Mouse (Mus musculus): ENCODE measurements around the gene Tmod1.

Tmod1 gene

DNA sequence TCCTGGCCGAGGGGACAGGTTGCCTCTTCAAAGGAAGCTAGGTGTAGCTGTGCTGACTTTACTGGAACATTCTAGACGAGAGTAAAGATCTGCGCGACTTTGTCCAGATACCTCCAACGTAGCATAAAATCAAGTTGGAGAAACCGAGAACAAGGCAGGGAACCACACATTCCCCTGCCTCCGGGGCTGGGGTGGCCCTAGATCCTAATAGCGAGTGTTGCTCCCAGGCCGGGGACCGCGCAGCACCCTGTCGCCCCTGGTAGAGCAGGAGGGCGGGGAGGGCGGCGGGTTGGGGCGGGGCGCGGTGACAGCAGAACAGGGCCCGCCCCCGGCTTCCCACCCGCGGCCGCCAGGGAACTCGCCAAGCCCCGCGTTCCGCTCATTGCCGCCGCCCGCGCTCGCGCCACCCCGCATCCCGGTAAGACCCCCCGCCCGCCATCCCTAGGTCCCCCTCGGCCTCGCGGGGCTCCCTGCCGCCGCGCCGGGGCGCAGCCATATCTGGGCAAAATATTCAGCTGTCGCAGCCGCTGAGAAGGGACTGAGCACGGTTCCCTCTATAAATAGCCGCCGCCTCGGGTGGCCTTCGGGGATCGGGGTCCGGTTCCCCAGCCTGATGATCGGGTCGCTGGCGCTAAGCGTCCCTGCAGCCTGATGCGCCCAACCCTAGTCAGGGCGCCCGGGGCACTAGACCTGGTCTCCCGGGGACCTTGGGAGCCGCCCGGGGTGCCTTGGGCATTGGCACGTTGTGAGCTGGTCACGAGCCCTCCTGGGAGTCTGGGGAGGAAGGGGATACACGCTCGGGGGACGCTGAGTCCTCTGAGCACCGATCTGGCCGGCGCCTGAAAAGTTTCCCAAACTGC, at the start of gene Tmod1:
TSS of gene Tmod1 (plus strand) at position 44 of the 860 bp plus-strand sequence.
- peak; percentile 77 for DNase-seq

DNA sequence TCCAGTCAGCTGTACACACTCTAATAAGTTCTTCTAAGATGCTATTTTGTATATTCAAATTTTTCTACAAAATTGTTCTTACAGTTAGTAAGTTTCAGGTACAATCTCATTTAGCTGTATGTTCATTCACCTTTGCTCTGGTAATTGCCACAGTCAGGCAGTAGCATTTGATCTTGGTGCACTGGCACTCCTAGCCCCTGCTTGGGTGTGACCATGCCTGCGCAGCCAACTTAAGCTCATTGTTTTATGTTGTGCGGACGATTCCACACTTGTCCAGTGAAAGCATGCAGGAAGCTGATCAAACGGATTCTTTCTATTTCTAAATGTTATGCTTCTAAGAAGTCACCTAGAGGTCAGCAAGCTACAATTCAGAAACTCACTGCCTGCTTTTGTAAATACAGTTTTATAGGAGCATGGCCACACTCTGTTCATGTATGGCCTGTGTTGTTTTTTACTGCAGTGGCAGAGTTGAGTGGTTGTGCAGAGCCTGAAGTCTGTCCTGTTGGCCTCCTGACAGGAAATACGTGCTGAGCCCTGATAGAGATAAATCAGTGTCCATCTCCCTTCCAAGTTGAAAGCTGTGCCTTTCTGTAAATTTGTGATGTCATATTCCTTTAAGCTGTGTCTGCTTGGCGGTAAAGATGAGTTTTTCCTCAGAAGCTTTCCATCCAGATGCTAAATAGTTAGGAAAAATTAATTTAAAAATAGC, 48.2 kb upstream of the Tmod1 start:
- peak; percentile 48 for DNase-seq

DNA sequence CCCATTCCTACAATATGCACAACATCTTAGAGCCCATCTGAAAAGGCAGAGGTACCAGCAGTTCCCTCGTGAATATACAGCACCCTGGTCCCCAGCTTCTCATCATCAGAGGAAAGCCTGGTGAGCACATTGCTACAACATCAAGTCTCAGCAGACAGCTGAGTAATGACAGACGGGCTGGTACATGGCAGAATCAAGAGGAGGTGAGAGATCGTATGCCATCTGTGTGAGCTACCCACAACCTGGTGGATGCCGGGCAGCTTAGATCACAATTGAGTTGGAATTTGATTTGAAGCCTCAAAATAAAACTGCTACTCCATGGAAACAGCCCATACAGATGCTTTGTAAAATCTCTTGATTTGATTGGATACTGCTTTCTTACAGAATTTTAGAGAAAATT, 40.2 kb upstream of the Tmod1 start:
- DNase-seq = no peak

DNA sequence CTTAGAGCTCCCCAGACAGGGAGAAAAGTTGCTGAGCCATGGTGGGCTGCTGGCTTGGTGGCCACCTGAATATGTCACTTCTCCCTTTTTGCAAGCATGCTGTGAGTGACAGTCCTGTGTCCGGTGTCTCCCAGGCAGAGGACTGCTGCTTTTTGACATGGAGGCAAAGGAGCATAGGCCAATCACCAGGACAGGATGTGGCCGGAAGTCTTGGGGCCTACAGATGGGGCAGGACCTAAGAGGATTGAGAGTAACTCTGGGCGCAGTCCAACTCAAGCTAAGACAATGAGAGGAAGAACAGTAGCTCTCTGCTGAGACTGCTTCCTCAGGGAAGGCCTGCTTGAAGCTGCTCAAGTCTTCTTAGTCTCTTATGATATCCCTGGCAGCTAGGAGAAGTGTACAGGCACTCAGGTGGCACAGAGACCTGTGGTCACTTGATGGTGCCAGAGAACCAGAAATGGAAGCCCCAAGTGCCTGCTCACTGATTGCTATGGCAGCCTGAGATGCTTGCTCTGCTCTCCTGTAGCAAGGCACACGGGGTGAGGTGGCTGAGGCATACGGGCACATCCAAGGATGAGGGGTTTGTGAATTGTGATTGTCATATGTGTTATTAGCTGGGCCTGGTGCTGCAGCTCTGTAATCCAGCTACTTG, 30.5 kb upstream of the Tmod1 start:
- peak; percentile 43 for DNase-seq

DNA sequence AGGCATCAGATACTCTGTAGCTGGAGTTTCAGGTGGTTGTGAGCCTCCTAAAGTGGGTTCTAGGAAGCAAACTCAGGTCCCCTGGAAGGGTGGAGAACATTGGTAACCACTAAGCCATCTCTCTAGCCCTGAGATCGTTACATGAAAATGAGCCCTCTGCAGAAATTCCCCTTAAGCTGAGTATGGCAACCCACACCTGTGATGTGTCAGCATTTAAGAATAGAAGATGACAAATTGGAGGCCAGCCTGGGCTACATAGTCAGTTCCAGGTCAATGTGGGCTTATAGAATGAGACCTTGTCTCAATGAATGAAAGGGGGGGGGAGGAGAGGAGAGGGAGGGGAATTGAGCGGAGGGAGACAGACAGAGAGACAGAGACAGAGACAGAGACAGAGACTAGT, 27.0 kb upstream of the Tmod1 start:
- DNase-seq = no peak

DNA sequence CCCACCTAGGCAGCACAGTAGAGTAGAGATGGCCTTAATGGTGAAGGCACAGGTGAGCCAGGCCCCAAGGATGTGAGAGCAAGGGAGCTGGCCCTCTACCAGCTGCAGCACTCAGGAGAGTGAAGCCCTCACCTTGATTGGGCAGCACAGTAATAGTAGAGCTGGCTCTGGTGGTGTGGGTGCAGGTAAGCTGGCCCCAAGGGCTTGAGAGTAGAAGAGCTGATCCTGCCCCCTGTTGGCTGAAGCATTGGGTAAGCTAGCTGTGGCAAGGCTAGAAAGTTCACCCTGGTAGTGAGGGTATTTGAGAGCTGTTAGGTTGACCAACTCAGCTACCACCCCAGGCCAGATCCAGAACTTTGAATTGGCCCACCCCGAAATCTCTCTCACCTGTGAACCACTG, 23.1 kb upstream of the Tmod1 start:
- no peak for DNase-seq

DNA sequence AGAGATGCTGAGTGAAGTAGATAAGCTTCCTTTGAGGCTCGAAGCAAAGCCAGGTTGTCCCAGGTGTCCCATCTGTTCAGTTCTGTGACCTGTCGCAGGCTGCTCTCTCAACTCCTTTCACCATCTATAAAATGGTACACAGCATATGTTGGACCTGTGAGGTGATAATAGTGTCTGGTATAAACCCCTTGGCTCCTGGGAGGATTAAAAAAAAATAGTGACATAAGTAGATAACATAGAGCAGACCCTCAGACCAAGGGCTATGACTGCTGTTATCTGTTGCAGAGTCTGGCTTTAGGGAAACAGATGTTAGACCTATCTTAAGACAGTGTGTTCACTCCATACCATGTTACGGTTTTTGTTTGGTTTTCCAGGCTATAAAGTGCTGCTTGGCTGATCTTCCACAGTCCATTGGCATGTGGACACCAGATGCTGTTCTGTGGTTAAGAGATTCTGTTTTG, 15.7 kb upstream of the Tmod1 start:
- DNase-seq = no peak

DNA sequence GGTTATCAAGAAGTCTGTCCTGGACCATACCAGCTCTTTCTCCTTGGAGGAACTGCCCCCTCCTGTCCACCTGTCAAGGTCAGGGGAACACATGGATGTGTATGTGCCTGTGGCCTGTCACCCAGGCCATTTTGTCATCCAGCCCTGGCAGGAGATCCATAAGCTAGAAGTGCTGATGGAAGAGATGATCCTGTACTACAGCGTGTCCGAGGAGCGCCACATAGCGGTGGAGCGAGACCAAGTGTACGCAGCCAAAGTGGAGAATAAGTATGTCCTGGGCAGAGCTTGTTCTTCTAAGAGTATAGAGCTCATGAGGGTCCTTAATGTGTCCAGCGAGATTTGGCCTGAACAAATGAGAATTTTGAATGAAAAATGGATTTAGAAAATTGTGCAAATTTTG, 12.8 kb upstream of the Tmod1 start:
- peak; percentile 58 for DNase-seq

DNA sequence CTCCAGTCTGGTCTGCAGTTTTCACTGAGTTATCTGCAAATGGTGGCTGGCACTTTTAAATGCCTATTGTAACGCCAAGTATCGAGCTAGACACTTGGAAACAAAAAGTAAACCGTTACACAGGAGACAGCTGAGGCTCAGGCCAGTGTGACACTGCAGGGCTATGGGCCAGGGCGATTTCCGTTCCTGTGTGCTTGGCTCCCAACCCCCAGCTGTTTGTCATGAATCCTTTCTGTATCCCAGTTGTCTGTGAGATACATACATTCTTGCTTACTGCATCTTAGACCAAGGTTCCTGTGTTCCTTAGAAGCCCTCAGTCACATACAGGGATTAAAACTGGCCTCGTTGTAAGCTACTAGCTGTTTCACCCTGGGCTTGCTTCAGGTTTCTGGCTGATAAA, 10.5 kb upstream of the Tmod1 start:
- peak; percentile 31 for DNase-seq

DNA sequence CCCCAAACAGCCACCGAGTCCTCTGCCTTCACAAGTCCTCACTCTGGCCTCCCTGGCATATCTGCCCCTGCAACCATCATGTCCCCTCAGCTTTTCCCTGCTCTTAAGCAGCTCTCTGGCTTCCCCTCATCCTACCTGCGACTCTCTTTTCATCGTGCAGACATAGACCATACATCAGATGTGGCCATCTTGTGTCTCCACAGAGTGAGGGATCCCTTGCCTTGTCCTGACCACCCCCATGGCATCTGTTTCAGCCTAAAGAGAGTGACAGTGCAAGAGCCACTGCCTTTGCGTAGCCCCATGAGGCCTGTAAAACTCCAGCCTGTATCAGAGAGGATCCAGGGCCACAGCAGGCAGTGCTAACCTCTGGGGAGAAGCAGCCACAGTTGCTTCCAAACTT, 10.0 kb upstream of the Tmod1 start:
- no peak for DNase-seq

DNA sequence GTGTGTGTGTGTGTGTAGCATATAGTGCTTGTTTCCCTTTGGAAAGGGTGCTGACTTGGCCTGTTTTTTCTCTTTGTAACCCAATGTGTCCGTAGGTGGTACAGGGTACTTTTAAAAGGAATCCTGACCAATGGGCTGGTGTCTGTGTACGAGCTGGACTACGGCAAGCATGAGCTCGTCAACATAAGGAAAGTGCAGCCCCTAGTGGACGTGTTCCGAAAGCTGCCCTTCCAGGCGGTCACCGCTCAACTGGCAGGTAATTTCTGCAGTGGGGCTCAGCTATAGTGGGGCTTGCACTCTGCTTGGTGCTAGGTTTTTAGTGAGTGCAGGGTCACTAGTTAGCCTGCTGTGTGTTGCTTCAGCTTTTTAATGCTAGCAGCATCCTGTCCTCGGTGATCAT, 9.2 kb upstream of the Tmod1 start:
- DNase-seq = peak; percentile 73

DNA sequence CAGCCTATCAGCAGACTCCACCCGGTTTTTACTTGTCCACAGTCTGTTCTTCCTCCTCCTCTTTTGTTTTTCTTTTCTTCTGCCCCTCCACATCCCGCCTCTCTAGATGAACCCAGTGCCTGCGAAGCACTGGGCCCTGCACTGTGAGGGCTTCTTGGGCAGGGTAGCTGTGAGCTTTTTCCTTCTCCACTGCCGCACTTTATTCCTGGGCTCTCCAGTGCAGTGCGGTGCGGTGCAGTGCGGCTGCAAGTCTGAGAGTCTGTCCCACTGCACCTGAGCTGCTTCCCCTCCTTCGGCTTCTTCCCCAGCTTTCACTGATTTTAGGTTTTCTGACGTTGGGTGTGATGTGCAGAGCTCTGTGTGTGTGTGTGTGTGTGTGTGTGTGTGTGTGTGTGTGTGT, 6.3 kb upstream of the Tmod1 start:
- no peak for DNase-seq

DNA sequence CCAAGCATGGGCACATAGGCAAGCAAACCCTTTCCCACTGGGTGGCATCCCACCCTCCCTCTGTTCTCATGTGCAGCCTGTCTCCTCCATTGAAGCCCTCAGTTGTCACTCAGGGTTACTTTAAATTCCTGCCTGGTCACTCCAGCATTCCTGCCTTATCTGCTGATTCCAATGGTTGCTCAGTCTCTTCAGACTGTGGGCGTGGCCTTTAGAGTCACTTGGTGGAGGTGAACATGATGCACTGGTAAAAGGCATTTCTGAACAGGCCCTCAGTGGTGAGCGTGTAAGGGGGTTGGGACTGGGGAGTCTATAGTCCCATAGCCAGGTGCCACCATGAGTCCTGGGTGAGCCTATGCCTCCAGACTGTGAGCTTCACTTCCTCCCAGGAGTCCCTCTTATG, 5.5 kb upstream of the Tmod1 start:
- peak; percentile 74 for DNase-seq

DNA sequence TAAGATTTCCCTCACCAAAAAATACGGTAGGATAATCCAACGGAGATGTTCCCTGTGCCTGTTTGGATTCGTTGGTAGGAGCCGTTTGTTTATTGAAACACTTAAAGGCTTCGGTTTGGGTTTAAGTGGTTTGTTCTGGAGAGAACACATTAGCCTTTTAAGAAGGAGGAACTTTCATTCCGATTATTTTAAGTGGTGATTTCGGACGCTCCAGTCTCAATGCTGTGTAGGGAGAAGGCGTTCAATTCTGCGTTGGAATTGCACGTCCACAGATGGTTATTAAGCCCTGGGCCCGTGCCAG, 194 bp upstream of the Tmod1 start:
- peak; percentile 35 for DNase-seq

DNA sequence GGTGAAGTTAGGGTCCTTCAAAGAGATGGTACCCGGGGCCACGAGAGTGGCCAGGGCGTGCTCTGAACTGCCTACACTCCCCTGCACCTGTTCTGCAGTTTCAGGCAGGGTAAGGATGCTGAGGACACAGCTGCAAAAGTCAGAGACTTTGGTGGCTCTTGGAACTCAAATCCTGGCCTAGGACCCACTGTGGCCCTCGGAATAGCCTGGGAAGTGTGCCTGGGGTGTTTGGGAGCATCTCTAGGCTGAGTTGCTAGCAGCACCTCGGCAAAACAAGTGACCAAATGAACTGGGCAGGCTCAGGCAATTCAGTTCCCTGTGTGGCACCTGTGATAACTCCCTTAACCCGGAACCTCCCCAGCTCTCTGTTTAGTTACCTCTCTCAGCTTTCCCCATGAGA, 1.2 kb downstream of the Tmod1 start:
- no peak for DNase-seq

DNA sequence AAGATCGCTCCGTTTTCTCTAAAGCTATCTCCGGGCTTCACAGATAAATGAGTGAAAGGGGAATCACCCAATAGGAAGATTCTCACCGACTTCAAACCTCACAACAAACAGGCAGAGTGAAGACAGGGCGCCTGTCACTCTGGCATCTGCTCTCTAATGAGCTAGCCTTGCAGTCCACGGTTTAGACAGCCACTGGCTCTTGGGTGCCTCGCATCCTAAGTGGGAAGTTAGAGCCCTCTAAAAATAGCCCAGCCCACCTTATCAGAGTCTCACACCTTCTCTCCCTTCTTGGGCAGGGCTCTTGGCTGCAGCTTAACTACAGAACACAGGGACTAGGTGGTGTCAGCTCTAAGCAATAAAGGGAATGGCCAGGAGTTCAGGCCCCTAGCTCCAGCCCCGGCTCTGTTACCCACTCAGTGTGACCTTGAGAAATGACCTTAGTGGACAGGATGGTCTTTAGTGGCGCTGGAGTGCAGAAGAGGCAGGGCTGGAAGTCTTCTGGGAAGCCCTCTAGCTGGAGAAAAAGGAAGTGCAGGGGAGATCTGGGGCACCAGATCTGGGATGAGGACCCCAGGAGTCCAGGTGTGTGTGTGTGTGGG, 2.0 kb downstream of the Tmod1 start:
- DNase-seq = no peak

DNA sequence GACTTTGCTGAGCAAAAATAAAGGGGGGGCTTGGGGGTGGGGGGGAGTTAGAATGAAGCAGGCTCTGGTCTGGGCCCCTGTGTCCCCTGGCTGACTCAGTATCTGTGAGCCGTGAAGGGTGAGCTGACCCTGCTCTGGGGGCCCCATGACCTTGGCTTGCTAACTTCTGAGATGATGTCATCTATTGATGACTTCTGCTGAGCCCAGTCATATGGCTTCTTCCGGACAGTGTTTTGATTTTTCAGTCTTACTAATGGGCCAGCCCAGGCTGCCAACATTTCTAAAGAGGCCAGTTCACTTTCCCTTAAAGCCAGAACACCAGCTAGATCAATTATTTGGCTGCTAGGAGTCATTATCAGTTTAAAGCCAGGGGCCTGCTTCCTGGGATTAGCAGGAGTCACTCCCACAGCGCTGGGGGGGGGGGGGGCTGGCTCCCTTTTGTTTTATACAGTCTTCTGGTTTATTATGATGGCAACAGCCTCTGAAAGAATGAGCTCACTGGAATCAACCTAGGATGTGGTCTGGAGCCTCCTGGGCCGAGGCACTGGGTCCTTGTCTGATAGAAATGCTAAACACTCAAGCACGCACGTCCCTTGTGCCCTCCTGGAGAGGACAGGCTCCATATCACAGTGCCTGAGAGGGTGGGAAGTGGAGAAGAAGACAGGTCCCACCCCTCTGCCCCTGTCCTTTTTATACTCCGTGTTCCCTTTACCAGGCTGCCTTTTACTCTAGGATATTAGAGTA, 3.2 kb downstream of the Tmod1 start:
- DNase-seq = no peak

DNA sequence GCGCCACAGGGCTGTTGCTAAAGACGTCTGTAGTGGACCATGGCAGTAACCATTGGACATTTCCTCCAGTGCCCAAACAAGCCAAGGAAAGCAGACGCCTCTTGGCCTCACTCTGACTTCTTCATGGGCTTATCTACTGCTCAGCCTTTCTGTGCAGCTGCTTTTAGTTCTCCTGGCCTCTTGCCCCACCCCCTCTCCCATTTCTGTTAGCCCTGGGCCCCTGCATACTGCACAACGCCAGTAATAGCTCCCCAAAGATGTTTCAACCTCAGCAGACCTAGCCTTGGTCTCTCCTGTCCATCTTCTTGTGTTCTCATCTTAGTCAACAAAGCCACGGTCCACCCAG, 3.7 kb downstream of the Tmod1 start:
- DNase-seq = no peak

DNA sequence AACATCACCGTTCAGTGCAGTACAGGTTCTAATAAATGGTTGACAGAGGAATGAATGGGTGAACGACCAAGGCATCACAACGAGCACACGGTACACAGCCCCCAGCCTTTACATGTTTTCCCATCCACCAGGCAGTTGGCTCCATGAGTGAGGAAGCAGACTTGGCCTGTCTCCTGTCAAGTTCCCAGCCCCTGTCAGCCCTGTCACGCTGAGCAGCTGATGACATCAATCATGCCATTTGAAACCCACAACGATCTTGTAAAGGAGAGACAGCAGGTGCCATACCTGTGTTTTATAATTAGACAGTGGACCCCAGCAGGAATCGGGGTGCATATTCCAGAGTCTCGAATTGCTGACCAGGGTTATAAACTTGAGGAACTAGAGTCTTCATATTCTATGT, 4.6 kb downstream of the Tmod1 start:
- no peak for DNase-seq

DNA sequence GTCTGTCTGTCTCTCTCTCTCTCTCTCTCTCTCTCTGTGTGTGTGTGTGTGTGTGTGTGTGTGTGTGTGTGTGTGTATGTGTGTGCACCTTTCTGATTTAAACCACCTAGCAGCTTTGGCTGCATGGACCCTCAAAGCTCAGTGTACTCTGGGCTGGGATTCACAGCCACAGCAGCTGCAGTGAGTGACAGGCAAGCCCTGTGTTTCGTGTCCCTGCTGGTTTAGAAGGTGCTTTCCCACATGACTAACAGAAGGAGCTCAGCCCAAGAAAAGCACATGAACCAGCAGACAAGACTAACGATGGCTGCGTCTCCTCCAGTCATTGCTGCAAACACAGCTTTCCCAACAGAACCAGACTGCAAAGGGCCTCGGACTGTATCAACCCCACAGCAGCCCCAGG, 9.2 kb downstream of the Tmod1 start:
- DNase-seq = no peak

DNA sequence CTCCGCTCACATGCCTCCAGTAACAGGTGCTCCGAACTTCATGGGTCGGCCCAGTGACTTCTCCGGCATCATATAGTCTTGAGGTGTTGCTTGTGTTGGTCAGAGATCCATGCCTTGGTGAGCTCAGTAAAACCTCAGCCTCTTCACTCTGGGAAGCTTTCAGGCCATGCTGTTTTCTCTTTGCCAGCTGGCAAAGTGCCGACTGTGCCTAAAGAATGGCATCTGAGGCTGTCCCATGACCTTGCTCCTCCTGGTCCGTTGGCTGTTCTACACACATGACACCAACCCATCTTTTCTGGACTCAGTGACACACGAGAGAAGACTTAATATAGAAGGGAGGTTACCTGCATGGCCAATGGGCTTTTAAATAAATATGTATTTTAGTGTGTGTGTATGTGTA, 9.7 kb downstream of the Tmod1 start:
- no peak for DNase-seq

DNA sequence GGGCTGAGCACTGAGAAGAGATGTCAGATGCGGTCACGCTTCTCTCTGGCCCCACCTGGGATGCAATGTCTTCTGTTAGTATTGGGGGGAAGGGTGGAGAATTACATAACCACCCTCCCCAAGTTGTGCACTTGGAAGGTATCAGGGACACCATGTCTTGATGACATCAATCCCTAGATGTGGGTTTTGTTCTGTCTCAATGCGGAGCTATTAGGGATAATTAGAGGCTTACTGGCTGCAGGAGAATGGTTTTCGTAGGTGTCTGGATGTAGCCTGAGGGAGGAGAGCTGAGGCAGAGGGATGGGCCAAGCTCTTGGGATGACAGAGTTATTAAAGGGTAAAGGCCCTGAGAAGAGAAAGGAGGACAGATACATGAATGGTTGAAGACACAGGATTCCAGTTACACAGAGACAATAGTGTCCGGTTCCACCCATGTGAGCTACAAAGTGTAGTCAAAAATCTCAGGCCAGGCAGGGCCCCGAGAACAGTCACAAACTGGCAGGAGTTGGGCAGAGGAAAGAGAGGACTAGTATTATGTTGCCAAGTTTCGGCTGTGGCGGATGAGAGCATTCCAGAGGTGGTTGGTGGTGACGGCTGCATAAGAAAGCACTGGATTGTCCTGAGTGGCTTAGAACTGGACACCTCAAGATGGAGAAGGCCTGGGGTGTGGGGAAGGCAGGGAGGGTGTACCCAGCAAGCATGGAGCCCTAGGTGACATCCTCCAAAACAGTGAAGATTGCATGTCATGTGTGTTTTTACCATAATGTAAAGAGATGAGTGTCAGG, 14.8 kb downstream of the Tmod1 start:
- no peak for DNase-seq
